Mouse (Mus musculus) lung, postnatal 0 days (tissue): ENCODE measurements around the gene Tenm3.

Experiments used
- CTCF ChIP-seq: IDR thresholded peaks from 2 replicates; pipeline ENCODE4 v1.5.1; 2016; ENCODE audit warnings: antibody characterized with exemption, mild to moderate bottlenecking
- EP300 ChIP-seq: IDR thresholded peaks from 2 replicates; pipeline ENCODE4 v1.6.1; 2016; ENCODE audit warnings: antibody characterized with exemption, mild to moderate bottlenecking, control low read depth

DNA sequence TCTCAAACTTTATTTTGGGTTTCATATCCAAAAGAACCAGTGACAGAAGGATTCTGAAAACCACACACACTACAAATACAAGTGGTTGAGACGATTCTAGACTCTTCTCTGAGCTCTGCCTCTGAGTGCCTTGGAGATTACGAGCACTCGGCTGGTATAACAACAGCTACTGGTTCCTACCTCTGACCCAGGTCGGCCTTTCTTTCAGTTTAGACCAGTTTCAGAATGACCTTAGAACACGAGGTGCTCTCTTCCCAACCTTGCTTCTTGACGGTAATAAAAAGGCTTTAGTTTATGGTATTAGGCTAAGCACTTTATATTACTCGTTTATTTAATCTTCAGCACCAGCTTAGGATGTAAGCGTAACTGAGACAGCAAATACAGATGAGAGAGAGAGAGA is 528.1 kb downstream of the Tenm3 start:
- TF ChIP-seq CTCF (no peak), EP300 (no peak)
